Mouse (Mus musculus) left cerebral cortex, adult 9 months (tissue): Measurements from ENCODE around the gene Aig1.
"Not testable (repeated sequence)": the region's sequence is repeated elsewhere in the genome, so short reads cannot be mapped to it uniquely, and the experiment has no call there.

Source experiments
- DNase-seq, 2 experiments: peaks; one replicate each; pipeline ENCODE4 v3.0.0; 2022; ENCODE audit warnings: low spot score in 2 of 2

The Aig1 gene

DNA sequence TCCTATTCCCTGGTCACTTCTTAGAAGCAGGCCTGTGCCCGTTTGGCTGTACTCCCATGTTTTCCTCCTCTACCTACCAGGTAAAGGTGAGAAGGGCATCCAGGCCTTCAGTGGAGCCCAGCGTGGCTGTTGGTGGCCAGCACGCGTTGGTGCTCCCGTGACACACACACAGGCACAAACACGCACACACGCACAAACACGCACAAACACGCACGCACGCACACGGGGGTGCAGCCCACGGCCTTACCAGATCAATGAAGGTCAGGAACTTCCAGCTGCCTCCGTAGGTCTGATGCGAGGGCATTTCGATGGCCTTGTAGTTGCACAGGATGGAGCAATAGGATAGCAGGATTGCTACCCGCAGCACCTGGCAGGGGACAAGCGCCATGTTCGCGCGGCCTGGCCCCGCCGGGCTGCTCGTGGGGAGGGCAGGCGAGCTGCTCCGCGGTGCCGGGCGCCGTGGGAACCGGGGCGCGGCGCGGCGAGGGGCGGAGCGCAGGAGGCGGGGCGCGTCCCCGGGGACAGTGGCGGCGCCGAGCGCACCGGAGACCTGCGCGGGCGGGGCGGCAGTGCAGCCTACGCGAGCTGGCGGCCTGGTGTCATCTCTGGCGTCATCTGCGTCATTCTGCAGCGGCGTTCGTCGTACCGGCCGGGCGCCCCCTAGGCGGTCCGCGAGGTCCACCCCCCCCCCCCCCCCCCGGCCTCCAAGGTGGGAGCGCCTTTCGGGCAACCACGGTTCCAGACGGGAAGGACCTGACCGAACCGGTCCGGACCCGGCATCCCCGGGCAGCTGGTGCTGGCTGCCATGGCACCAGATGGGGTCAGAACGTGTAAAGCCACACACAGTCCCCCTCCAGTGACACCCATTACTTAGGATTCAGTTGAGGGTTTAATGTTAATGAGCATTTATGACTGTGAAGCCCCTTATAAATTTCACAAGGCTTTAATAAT is at the start of gene Aig1:
TSS of gene Aig1 (minus strand) at position 610 of the 951 bp plus-strand sequence.
- peak; percentile 33 to 74 for DNase-seq

DNA sequence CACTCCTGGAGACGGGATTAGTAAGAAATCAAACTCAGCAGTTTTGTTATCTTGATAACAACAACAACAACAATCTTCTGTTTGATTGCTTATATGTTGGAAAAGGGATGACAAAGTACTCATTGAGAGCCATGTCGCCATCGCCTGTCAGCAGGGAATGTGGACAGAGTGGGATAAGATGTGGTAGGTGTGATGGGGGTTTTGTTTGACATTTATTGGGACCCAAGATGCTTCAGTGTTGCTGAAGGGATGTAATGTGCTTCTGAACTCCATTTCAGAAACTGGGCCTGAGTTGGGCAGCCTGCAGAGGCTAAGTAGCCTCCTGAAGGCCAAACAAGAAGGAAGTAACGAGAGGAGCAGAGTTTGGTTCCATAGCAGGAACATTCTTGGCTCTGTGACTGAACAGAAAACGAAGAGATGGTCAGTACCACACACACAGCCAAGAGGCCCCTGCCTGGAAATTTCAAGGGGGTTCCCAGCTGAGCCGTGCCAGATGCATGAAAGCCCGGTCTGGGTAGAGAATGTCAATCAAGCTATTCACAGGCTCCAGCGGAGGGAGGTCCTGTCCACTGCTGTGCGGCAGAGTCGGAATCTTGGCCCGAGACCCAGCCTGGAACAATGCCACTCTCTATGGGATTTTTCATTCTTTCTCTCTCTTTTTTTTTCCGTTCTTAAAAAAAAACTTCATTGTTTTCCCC is 48.0 kb upstream of the Aig1 start:
- peak in 1 of 2 experiments; percentile 35 for DNase-seq

DNA sequence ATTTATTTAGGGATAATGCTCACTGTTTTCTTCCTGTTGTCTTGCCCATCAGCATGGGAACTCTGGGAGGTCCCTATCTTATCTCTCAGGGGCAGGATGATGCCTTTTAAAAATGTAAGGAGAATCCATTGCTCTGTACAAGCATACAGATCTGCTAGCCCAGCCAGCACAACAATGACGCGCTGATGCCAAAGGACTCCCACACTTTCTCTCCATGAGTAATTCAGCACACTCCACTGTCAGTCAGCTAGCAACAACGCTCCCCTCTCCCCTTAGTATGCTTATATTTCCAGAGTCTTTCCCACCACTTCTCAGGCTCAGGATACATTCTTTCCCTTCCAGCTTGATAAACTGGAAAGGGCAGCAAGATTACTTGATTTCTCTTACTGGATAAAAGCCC is 46.4 kb upstream of the Aig1 start:
- no peak for DNase-seq

- no peak for DNase-seq
Observed at GRCm38 (mm10) chr10:13913689-13914088, 44.9 kb upstream of the Aig1 start.

DNA sequence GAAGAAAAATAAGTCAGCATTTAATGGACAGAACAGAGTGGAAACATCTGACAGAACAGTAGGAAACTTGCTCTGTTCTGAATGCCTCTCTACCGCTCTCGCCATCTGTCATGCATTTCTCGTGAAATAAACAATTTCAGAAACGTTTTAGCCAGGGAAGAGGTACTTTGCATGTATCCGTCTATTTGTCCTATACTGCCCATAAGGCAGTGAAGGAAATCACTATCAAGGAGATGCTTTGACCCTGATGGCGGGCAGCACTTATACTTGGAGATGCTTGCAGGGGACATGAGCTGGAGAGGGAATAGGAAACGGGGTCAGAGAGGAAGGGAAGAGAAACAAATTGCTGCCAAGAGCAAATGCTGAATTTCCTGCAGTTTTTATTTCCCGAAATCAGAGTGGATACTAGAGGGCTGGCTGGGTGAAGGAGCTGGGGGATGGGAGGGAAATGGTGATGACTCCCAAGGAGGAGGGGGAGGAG is 37.5 kb upstream of the Aig1 start:
- peak in 1 of 2 experiments; percentile 8 for DNase-seq

DNA sequence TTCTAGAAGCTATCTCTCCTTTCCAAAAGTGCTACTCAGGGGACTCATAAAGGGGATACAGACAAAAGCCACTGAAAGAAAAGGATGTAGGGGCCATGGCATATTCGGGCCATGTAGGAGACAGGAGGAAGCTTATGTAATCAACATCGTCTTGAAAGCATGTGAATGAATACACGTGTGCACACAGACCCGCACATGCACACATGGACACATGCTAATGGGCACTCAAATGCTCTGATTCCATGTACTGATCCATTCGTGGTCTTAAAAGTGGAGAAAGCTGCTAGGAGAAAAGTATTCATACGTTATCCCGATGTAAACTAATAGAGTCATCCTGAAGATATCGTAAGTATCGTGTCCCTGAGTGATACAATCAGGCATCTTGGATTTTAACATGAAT is 36.8 kb upstream of the Aig1 start:
- no peak for DNase-seq

- DNase-seq: not testable (repeated sequence)
Observed at GRCm38 (mm10) chr10:13892762-13893161, 24.0 kb upstream of the Aig1 start.

GRCm38 (mm10) chr10:13882975-13883875 is 14.4 kb upstream of the Aig1 start:
- no peak for DNase-seq

DNA sequence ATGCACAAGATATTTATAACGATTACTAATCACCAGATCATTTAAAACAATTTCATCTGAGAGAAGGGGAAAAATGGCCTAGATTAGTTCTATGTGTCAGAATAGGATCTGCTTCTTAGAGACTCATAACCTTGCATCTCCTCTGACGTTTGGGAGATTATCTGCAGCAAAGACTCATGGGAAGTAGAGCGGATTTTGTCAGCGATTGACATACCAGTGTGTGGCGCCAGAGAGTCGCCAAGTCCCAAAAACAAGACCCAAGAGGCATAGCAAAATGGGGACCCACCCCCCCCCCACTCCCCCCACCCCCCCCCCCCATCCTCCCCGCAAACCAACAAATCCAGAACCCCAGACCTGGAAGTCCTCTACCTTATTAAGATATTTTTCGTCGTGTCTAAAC is 13.7 kb upstream of the Aig1 start:
- no peak for DNase-seq

- no peak for DNase-seq
Observed at GRCm38 (mm10) chr10:13878696-13879095, 9.9 kb upstream of the Aig1 start.

- no peak for DNase-seq
Observed at GRCm38 (mm10) chr10:13875038-13875420, 6.2 kb upstream of the Aig1 start.

- DNase-seq: no peak
Observed at GRCm38 (mm10) chr10:13874301-13875037, 5.7 kb upstream of the Aig1 start.

- DNase-seq: no peak
Observed at GRCm38 (mm10) chr10:13870531-13870930, 1.8 kb upstream of the Aig1 start.

- no peak for DNase-seq
Observed at GRCm38 (mm10) chr10:13869322-13870035, 699 bp upstream of the Aig1 start.

- no peak for DNase-seq
Observed at GRCm38 (mm10) chr10:13866391-13866790, 2.4 kb downstream of the Aig1 start.

DNA sequence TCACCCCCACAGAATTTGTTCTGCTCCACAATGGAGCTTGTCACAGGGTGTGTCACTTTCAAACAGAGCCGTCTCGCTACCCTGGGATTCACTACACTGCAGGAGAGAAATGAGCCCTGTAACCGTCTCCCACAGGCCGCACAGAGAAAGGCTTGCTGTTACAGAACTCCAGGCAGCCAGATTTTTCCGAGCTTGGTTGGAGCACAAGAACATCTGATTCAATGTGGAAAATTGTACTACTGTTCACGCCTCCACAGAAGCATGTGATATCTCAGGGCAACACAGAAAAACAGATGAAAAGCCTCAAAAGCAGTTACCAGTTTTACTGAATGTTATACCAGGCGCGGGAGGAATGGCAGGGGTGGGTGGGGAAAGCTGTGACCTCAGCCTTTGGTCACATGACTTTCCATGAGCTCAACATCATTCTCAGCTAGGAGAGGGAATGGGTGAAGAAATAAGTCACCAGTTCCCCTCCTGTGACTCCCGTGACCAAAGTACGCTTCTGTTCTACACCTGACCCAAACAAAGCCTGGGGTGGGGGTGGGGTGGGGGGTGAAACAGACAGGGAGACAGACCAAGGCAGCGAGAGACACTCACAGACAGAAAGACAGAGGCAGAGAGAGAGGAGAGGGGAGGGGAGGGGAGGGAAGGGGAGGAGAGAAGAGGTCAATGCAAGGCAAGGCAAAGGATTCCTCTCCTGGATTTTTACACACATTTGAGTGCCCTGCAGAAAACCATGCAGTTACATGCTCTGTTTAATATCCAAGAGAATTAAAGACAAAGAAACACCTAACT is 7.5 kb downstream of the Aig1 start:
- DNase-seq: peak; percentile 64 to 76

DNA sequence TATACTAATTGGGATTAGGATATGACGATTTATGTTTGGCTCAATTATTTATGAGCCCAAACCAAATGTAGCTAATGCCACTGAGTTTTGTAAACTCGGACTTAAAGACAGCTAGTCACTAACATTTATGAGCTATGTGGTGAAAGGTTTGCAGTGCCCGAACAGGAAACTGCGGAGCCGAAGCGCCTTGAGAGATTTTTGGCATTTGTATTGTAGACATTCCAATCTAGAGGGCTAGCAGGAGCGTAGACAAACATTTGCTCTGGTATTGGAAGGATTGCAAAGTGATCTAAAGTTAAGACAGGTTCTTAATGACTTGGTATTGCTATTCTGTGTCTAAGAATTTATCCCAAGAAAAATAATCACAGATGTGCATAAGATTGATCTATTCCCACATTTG is 12.3 kb downstream of the Aig1 start:
- no peak for DNase-seq

- DNase-seq: no peak
Observed at GRCm38 (mm10) chr10:13855969-13856368, 12.8 kb downstream of the Aig1 start.

GRCm38 (mm10) chr10:13855111-13855510 is 13.7 kb downstream of the Aig1 start:
- DNase-seq: no peak

- DNase-seq: no peak
Observed at GRCm38 (mm10) chr10:13850071-13850470, 18.7 kb downstream of the Aig1 start.
